Mouse (Mus musculus) hindbrain, embryonic 15.5 days (tissue): ENCODE measurements around the gene Slc25a48. TPM values are rescaled to one million over a fixed set of nuclear protein-coding genes. Genes with fewer than 3 reads are reported as not detected.
A peak's percentile ranks its signal among the peaks of the same experiment; 100 is the strongest.

Source experiments
- ATAC-seq: fragments of 200-750 bp; cut with Nextera tagmentation; 2 replicates; pipeline ENCODE4 v1.8.0; 2017; ENCODE audit warnings: low read depth, moderate number of reproducible peaks, moderate TSS enrichment; ENCODE audit not compliant: low FRiP score
- H3K27ac ChIP-seq: fragments of 300-500 bp; sonication (generic); replicated peaks from 2 replicates; pipeline ENCODE4 v1.5.1; 2015; ENCODE audit warnings: mild to moderate bottlenecking, inconsistent platforms
- H3K27me3 ChIP-seq: fragments of 300-500 bp; sonication (generic); 2 replicates; pipeline ENCODE4 v1.6.1; 2015; ENCODE audit warnings: control low read depth, inconsistent platforms
- H3K36me3 ChIP-seq: fragments of 300-500 bp; sonication (generic); 2 replicates; pipeline ENCODE4 v1.6.1; 2015; ENCODE audit warnings: control low read depth, inconsistent platforms
- H3K4me1 ChIP-seq: fragments of 300-500 bp; sonication (generic); replicated peaks from 2 replicates; pipeline ENCODE4 v1.6.1; 2015; ENCODE audit warnings: control low read depth, inconsistent platforms
- H3K4me2 ChIP-seq: fragments of 300-500 bp; sonication (generic); 2 replicates; pipeline ENCODE4 v1.6.1; 2015; ENCODE audit warnings: moderate library complexity, mild to moderate bottlenecking, inconsistent platforms
- H3K4me3 ChIP-seq: fragments of 300-500 bp; sonication (generic); 2 replicates; pipeline ENCODE4 v1.5.1; 2015; ENCODE audit warnings: mild to moderate bottlenecking, inconsistent platforms
- H3K9ac ChIP-seq: fragments of 300-500 bp; sonication (generic); 2 replicates; pipeline ENCODE4 v1.6.1; 2015; ENCODE audit warnings: inconsistent platforms
- H3K9me3 ChIP-seq: fragments of 300-500 bp; sonication (generic); 2 replicates; pipeline ENCODE4 v1.6.1; 2016; ENCODE audit warnings: control low read depth, inconsistent platforms
- WGBS: fragments of 180-500 bp; shearing (Covaris S2); methylation state at CpG from one replicate; pipeline ENCODE4 v1.1.7; 2015; 5-methylcytosine and 5-hydroxymethylcytosine counted together
- polyA plus RNA-seq: library from polyadenylated mRNA; unstranded; fragments of >200 nt; fragmentation: Nextera tagmentation; extraction: Ambion mirVana; gene quantifications from 2 replicates; pipeline ENCODE4 v1.2.1, GENCODE M21; 2015

Gene Slc25a48
- polyA plus RNA-seq, 1 experiment from 2014 or later, result not detected

DNA sequence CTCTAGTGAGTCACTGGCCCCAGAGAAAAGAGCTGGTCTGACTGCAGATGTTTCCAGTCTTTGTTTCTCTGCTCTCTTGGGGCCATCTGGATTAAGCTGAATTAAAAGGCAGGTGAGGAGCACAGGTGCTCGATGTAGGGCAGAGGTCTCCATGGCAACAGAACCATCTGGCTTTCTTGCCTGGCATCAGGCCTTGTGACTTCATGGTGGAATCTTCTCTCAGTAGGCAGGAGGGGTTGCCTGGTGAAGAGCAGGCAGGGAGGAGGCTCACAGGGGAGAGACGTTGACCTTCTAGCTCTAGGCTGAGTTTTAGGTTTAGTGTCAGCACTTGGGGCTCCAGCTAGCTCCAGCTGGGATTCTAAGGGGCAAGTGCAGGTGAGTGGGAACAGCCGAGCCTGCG, 11.8 kb upstream of the Slc25a48 start, which contains the start of gene Gm3045:
Gm3045 (plus strand) TSS at position 230 of the 400 bp plus-strand sequence.
- Histone ChIP-seq H3K27ac (no peak within 1 kb of the TSS), H3K27me3 (peaks cover 24% of the 10 kb centered on the region), H3K4me1 (0 out of 2 replicates have a peak, but pooled peaks cover 7% of the 10 kb centered on the region), H3K36me3 (no peaks in the 10 kb centered on the region), H3K4me3 (no peak within 1 kb of the TSS), H3K4me2 (no peak within 1 kb of the TSS), H3K9ac (no peak within 1 kb of the TSS), H3K9me3 (no peaks in the 10 kb centered on the region)
- 68% methylated on average over 4 of the region's 4 CpGs for WGBS
- no peak for ATAC-seq

DNA sequence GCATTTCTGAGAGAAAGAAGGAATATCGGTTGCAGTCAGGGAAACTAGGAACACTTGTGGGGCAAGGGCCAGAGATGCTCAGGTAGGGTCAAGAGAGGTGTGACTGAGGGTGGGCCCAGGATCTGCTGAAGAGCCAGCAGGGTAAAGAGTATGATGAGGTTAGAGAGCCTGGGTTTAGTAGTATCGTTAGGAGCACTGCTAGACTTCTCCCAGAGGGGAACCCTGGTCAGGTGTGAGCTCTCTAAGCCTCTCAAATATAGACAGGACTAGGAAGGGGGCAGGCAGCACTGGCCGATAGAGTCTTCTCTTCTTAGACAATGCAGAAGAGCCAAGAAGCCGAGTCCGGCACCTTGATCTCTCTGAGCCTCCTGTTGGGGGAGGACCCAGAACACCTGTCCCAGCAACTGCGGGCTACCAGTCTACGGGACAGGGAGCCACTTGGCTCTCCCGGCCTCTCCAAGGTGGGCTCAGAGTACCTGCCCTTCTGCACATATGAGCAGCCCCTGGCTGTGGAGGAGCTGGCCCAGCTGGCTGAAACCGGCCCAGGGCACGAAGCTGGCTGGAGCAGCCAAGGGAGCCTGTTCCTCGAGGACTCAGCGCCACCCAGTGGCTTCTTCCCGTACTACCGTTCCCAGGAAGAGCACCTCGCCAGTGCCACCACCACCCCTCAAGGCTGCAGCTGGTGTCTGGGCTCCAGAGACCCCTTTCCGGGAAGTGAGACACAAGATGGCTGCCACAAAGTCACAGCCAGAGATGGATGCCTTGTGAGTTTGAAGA, 9.2 kb upstream of the Slc25a48 start:
- peak; percentile 75; the same call in 1 of the 2 replicates for ATAC-seq
- Histone ChIP-seq H3K4me1 (peaks cover 6% of the 10 kb centered on the region), H3K9ac (no peak overlapping the region), H3K36me3 (no peaks in the 10 kb centered on the region), H3K4me2 (no peak overlapping the region), H3K9me3 (no peaks in the 10 kb centered on the region), H3K27me3 (peaks cover 19% of the 10 kb centered on the region; the same call in 1 of the 2 replicates), H3K27ac (no peak overlapping the region), H3K4me3 (no peak overlapping the region)
- WGBS, result 36% methylated on average over 16 of the region's 16 CpGs

DNA sequence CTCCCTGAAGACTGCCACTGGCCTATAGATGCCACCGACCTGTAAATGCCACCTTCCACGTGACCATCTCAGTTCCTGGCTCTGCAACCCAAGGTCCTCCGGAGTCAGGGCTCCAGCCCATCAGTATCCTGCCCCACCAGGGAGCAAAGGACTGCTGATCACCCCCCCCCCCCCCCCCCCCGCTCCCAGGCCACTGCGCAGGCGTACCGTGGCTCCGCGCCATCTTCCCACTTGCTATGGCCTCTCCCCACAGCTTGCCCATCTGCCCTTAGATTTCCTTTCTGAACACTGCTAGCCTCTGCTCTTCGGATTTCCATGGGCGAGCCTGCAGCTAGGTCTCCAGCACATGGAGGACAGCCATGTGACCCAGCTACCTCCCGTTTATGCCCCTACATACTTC, 5.7 kb upstream of the Slc25a48 start:
- H3K4me3 ChIP-seq, result no peak overlapping the region
- no peak overlapping the region for H3K27ac ChIP-seq
- 84% methylated on average over 12 of the region's 12 CpGs for WGBS
- H3K9ac ChIP-seq, result no peak overlapping the region
- peaks cover 14% of the 10 kb centered on the region for H3K4me1 ChIP-seq
- H3K4me2 ChIP-seq, result no peak overlapping the region
- no peaks in the 10 kb centered on the region for H3K36me3 ChIP-seq
- no peak for ATAC-seq
- H3K9me3 ChIP-seq, result no peaks in the 10 kb centered on the region
- H3K27me3 ChIP-seq, result peaks cover 39% of the 10 kb centered on the region

DNA sequence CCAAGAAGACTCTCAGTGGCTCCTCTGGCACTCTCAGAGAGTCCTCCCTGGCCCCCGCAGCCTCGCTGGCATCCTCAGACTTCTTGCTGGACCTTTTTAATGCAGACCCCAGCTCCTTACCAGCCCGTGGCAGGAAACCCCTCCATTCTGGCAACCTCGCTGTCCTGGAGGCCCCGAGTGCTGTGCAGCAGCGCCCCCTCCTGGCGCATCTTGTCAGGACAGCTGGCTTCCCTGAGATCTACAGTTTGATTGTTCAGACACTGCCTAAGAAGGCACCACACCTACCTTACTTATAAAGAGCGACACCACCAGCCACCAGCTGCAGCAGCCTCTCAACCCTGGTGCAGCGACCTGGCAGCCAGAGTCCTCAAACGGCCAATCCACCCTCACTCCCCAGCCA, 4.7 kb upstream of the Slc25a48 start:
- H3K4me3 ChIP-seq, result no peak overlapping the region
- H3K4me1 ChIP-seq, result peaks cover 21% of the 10 kb centered on the region
- WGBS, result 11% methylated on average over 10 of the region's 10 CpGs
- no peak overlapping the region for H3K9ac ChIP-seq
- H3K9me3 ChIP-seq, result no peaks in the 10 kb centered on the region
- no peak for ATAC-seq
- H3K27ac ChIP-seq, result no peak overlapping the region
- H3K27me3 ChIP-seq, result peaks cover 44% of the 10 kb centered on the region
- H3K36me3 ChIP-seq, result no peaks in the 10 kb centered on the region
- H3K4me2 ChIP-seq, result no peak overlapping the region

DNA sequence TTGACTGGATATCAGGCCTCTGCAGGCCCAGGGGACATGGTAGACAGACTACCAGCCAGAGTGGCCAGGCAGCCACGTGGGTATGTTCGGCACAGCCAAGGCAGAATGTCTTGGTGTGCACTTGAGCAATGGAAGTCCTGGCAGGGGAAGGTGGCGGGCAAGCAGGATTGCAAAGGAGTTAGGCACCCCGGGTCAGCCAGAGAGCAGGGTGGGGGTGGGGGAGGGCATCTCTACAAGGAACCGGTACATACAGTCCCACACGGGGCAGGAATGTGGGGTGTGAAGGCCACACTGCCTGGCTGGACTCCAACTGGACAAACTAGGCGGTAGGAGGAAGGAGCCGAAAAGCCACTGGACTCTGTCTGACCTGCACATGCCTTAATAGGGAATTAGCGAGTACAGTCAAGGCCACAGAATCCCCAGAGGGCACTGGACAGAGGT, 3.8 kb upstream of the Slc25a48 start:
- H3K36me3 ChIP-seq, result no peaks in the 10 kb centered on the region
- H3K9me3 ChIP-seq, result no peaks in the 10 kb centered on the region
- 79% methylated on average over 9 of the region's 9 CpGs for WGBS
- peaks cover 26% of the 10 kb centered on the region for H3K4me1 ChIP-seq
- no peak overlapping the region for H3K9ac ChIP-seq
- no peak overlapping the region for H3K27ac ChIP-seq
- no peak overlapping the region for H3K4me2 ChIP-seq
- ATAC-seq, result no peak
- no peak overlapping the region for H3K4me3 ChIP-seq
- peaks cover 47% of the 10 kb centered on the region for H3K27me3 ChIP-seq

DNA sequence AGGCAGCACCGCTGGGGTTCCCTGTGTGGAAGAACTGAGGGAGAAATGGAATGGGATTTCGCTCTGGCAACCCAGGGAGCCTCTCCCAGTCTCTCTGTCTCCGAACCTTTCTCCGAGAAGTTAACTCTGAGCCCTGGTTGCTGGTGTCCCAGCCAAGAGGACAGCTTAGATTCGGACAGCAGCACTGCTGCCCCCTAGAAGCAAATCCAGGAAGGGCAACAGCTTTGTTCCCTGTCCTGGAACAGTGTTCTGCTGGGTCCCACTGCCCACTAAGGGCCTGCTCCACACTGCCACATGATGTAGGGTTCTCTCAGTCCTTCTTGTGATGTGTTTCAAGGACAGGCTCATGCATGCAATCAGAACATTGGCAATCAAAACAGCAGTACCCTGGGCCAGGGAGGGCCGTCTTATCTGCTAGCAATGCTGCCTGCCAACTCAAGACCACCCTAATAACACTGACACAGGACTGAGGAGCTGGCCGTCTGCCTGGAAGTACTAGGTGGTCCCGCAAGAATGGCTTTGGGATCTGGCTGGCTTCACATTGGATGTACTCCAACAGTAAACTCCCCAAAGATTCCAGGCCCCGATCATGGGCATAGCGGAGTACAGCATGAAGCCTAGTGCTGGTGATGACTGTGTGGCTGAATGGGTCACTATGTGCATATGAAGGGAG, 2.4 kb upstream of the Slc25a48 start:
- ATAC-seq, result no peak
- Histone ChIP-seq H3K9me3 (no peaks in the 10 kb centered on the region), H3K9ac (no peak overlapping the region), H3K27me3 (peaks cover 54% of the 10 kb centered on the region), H3K4me3 (no peak overlapping the region), H3K4me1 (peaks cover 26% of the 10 kb centered on the region), H3K4me2 (no peak overlapping the region), H3K36me3 (no peaks in the 10 kb centered on the region), H3K27ac (no peak overlapping the region)
- 52% methylated on average over 10 of the region's 10 CpGs for WGBS

DNA sequence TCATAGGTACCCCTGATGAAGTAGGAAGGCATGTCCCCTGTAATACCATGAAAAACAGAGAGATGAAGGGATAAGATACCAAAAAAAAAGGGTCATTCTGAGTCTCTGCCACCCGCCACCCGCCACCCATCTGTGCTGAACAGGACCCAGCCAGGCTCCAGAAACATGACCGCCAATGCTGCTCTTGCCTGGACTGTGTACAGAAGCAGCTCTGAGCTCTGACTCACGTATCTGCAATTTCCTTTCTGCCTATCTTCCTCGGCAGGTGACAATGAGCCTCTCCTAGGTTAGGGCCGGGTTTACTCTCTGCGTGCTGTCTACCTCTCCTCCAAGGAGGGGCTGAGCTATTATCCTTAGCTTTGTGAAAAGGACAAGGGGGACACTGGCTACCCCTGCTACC, 5.3 kb downstream of the Slc25a48 start:
- no peak overlapping the region for H3K4me2 ChIP-seq
- peaks cover 5% of the 10 kb centered on the region for H3K4me1 ChIP-seq
- no peak for ATAC-seq
- 84% methylated on average over 7 of the region's 7 CpGs for WGBS
- H3K4me3 ChIP-seq, result no peak overlapping the region
- no peaks in the 10 kb centered on the region for H3K36me3 ChIP-seq
- H3K27ac ChIP-seq, result no peak overlapping the region
- H3K27me3 ChIP-seq, result peaks cover 30% of the 10 kb centered on the region
- no peak overlapping the region for H3K9ac ChIP-seq
- no peaks in the 10 kb centered on the region for H3K9me3 ChIP-seq

DNA sequence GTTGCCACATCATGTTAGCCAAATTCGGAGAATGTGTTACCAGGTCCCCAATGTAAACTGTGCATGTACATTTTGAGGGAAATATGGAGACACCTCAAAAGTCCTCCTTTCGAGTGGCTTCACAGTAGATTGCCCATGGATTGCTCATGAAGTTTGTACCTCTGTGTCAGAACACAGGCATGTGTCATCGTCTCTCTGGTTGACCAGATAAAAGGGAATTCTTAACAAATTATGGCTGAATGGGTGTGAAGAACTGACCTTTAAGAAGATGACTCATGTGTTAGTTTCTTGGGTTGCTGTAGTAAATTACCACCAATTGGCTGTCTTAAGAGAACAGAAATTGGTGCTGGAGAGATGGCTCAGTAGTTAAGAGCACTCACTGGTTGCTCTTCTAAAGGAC, 6.0 kb downstream of the Slc25a48 start:
- H3K36me3 ChIP-seq, result no peaks in the 10 kb centered on the region
- ATAC-seq, result no peak
- no peak overlapping the region for H3K9ac ChIP-seq
- WGBS, result 94% methylated on average over 3 of the region's 3 CpGs
- H3K4me2 ChIP-seq, result no peak overlapping the region
- no peak overlapping the region for H3K27ac ChIP-seq
- H3K4me3 ChIP-seq, result no peak overlapping the region
- 0 out of 2 replicates have a peak, but pooled peaks cover 3% of the 10 kb centered on the region for H3K4me1 ChIP-seq
- peaks cover 23% of the 10 kb centered on the region for H3K27me3 ChIP-seq
- H3K9me3 ChIP-seq, result no peaks in the 10 kb centered on the region

DNA sequence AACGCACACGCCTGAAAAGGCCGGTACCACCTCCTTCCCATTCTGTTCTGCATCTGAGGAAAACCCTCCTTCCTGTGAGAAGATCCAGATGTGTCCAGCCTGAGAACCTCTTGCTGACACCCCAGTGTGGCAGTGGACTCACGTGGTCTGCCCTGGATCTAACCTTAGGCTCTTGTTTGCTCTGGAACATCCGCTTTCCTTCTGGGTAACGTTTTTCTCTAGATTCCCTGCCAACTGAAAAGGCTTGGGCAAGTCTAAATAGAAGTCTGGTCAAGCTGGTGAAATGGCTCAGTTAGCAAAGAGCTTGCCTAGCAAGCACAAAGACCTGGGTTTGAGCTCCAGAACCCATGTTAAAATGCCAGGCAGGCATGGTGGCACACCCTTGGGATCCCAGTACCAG, 6.8 kb downstream of the Slc25a48 start:
- H3K36me3 ChIP-seq, result no peaks in the 10 kb centered on the region
- peaks cover 14% of the 10 kb centered on the region for H3K27me3 ChIP-seq
- no peak overlapping the region for H3K4me2 ChIP-seq
- ATAC-seq, result no peak
- whole genome bisulfite sequencing, result 91% methylated on average over 6 of the region's 6 CpGs
- no peak overlapping the region for H3K4me3 ChIP-seq
- H3K9me3 ChIP-seq, result no peaks in the 10 kb centered on the region
- no peak overlapping the region for H3K9ac ChIP-seq
- peaks cover 11% of the 10 kb centered on the region for H3K4me1 ChIP-seq
- no peak overlapping the region for H3K27ac ChIP-seq

DNA sequence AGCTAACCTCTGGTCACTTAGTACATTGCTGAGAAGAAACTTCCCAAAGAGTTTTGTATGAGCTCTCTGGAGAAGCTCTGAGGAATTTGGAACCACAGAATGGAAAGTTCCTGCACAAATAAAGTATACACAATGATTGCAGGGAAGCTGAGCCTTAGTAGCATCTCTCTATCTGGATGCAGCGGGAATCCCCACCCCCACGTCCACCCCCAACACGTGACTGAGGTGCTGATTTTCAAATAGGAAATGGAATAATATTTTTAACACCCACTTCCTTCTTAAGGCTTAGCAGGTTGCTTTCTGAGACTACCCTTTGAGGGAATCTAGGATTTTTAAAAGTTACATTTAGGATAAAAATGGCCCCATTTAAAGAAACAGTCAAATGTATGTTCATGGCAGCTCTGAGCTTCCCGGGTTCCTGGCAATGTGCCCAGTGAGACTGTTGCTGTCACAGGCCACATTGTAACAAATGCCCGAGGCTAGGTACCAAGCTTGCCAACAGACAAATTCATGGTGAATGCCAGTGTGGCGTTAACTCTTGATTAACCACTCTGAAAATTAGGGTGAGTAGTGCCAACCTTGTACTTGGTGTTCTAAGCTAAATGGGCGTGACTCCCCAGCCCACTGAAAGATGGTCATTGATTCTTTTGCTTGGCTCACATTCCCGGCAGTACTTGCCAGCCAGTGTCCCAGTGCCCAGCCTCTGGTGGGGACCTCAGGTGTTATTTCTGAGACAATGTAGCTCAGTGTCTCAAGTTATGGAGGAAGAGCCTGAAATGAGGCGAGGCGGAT, 11.3 kb downstream of the Slc25a48 start:
- Histone ChIP-seq H3K36me3 (no peaks in the 10 kb centered on the region), H3K4me2 (0 out of 2 replicates have a peak overlapping the region, but pooled peaks have one; percentile 15), H3K4me1 (peaks cover 12% of the 10 kb centered on the region), H3K4me3 (no peak overlapping the region), H3K9me3 (no peaks in the 10 kb centered on the region), H3K9ac (no peak overlapping the region), H3K27ac (no peak overlapping the region), H3K27me3 (peaks cover 3% of the 10 kb centered on the region; the same call in 1 of the 2 replicates)
- ATAC-seq, result peak; percentile 46; the same call in 1 of the 2 replicates
- 45% methylated on average over 10 of the region's 10 CpGs for WGBS

DNA sequence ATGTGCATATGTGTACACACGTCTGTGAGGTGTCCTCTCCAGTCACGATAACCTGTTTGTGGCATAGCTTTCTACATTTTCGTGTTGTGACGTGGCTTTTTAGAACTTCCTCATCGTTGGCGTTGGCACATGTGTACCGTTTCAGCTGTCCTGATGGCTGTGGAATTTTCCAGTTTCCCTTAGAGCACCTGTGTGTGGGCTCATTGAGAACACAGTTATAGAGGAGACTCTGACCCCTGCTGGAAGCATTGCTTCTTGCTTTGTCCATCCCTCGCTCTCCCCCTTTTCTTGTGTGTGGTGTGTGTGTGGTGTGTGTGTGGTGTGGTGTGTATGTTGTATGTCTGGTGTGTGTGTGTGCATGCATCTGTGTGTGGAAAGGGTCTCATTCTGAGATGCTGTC, 11.9 kb downstream of the Slc25a48 start:
- H3K9ac ChIP-seq, result no peak overlapping the region
- no peaks in the 10 kb centered on the region for H3K9me3 ChIP-seq
- 71% methylated on average over 8 of the region's 8 CpGs for WGBS
- H3K4me3 ChIP-seq, result no peak overlapping the region
- ATAC-seq, result peak; percentile 21; the same call in 1 of the 2 replicates
- H3K4me1 ChIP-seq, result peaks cover 12% of the 10 kb centered on the region
- H3K4me2 ChIP-seq, result 0 out of 2 replicates have a peak overlapping the region, but pooled peaks have one; percentile 15
- no peak overlapping the region for H3K27ac ChIP-seq
- H3K27me3 ChIP-seq, result peaks cover 3% of the 10 kb centered on the region; the same call in 1 of the 2 replicates
- no peaks in the 10 kb centered on the region for H3K36me3 ChIP-seq
